Mouse (Mus musculus) monocyte, adult 5-6 weeks (primary cell): ENCODE data around the gene Mrtfa. TPM values are rescaled to one million over a fixed set of nuclear protein-coding genes. Genes with fewer than 3 reads are reported as not detected.

Experiments
- ATAC-seq: fragments of 153-309, 156-312 bp; replicated peaks from 2 replicates; pipeline ENCODE4 v1.8.0; 2017; ENCODE audit warnings: mild to moderate bottlenecking; ENCODE audit not compliant: low TSS enrichment, insufficient number of reproducible peaks, severe bottlenecking, poor library complexity, low FRiP score
- total RNA-seq: library from RNA; stranded (forward); fragments of 200-1000, 200-491, 200-594 nt; gene quantifications from 3 replicates; pipeline ENCODE4 v1.2.3, GENCODE M21; 2017

Mrtfa gene
- total RNA-seq, 1 experiment from 2014 or later = 45.6 TPM

GRCm38 (mm10) chr15:81050488-81050887 is 140.1 kb downstream of the Mrtfa start:
- ATAC-seq = no peak

- ATAC-seq = peak; percentile 68
Measured at GRCm38 (mm10) chr15:81049401-81050053, 141.0 kb downstream of the Mrtfa start.

DNA sequence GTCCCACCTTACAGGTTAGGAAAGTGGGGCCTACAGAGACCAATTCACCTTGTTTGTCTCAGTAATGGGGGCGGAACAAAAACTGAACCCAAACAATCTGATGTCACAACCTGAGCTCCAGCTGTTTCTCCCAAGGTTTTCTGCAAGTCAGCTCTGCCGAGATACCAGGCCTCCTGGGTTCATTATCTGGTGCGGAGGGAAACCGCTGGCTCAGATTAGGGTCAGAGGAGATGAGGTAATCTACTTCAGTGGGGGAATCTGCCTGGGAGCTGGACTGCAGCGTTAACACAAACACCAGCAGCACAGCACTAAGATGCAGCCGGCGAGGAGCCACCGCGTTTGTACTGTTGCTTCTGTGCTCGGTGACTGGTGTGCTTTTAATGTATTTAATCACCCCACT is 143.1 kb downstream of the Mrtfa start:
- no peak for ATAC-seq

DNA sequence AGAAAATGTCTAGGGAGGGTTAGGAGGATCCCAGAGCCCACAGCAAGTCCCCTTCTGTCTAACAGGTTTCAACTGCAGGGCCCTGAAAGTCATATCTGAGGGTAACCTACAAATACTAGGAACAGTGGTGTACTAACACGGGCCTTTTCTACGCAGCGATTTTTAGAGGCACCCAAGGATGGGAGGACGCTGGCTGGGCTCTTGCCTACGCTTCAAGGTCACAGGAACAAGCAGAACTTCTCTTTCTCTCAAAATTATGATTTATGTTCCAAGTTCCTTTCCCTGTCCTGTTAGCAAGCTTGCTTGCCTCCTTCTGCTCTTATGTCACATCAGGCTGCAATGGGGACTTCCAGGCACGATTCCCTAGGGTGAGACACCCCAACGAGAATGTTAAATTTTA is 144.5 kb downstream of the Mrtfa start:
- ATAC-seq = no peak

DNA sequence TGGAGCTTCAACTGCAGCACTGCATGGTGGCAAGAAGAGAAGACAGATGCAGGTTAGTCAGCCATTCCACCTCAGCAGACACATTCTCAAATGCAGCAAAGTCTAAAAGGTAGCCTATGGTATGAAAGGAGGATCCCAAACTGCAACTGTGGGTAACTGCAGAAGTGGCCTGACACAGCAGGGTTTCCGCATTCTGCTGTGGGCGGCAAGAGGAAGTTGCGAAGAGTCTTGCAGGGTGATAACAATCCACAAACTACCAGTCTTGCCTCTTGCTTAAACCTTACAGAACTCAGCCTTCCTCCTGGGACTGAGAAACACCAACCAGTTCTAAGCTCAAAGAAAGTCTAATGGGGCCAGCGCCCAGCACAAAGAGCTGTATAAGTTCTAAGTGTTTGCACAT is 145.2 kb downstream of the Mrtfa start:
- peak; percentile 81 for ATAC-seq

DNA sequence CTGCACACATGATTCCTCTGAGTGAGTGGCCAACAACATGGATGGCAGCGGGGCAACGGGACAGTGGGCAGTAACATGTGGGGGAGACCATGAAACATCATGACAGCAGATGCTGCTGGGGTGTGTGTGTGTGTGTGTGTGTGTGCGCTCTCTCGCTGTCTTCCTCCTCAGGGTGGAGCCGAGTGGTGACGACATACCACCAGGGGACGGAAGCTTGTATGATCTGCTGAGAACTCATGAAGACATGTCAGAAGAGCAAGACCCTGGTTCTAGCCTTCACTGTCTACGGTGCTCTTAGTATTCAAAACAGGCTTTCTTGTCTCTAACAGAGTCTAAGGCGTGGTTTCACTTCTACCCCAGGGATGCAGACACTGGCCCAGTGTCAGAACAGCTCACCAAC is 146.1 kb downstream of the Mrtfa start:
- ATAC-seq = peak; percentile 69

GRCm38 (mm10) chr15:81042276-81042931 is 148.2 kb downstream of the Mrtfa start:
- 0 out of 2 replicates have a peak, but pooled peaks have one; percentile 13 for ATAC-seq

DNA sequence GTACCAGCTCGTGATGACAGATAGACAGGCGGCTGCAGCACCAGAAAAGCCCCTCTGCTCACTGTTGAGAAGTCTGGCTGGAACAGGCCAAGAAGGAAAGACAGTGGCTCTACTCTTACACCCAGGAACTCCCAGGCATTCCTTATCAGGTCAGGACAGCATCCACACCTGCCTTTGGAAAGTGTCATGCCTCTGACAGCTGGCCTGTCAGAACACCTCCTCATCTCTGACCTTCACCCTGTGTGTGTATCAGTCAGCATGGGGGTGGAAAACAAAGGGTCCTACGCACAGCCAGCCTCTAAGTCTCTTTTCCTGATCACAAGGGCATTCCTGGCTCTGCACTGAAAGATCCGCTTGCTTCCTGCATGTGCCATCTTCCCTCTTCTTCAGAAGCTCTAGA is 148.8 kb downstream of the Mrtfa start:
- ATAC-seq = no peak

DNA sequence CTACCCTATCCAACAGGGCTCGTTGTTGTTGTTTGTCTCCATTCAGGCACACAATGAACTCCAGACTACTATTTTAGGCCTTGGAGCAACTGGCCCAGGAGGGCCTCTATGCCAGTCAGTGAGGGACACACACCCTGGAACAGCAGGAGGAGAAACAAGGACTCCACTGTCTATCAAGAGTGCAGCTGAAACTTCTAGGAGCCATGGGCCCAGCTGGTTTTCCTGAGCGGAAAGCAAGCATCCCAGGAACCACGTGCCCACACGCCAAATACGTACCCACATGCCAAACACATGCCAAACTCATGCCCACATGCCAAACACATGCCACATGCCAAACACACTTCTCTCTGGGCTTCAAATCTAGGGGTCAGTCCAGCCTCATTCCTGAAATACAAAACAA is 152.1 kb downstream of the Mrtfa start:
- no peak for ATAC-seq

DNA sequence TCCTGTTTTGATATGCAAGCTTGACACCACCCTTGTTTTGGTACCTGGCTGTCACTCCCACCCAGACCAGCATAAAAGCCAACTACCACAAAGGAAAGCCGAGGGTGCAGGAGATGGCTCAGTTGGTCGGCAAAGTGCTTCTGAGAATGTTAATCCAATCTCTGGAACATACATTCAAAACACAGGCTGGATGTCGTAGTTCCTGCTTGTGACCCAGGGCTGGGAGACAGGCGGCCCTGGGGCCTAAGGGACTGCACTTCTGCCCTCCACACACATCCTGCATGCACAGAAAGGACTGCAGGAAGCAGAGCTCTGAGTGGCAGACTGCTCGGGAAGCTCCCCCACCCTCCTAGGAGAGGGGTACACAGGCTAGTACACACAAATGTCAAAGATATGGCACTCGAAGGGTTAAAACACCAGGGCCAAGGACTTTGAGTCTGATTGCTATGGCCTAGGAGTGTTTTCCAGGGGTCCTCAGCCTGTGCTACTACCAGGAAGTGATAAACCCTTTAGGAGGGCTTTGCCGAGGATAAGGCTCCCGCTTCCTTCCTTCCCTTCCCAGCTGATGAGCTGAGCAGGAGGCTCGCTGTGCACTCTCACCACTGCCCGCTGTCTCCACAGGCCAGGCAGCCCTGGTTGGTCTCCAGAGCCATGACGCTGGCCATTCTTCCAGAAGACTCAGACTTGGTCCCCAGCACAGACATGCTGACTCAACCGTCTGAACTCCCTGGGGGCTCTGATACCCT is 155.0 kb downstream of the Mrtfa start:
- no peak for ATAC-seq

DNA sequence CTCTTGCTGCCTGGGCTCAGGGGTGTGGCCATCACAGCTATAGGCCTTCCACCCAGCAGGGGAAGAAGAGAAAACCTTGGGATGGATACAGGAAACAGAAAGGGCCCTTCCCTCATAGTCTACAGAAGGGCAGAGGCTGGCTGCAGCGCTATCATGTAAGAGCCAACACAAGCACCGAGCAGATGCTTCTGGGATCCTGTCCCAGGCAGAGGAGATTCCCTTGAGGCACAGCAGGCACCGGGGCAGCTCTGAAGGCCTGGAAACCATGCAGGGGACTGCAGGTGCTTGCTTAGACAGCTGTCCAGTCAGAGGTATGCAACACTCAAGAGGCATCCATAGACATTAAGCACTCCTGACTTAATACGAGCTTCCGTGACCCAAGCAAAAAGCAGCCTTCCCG is 156.4 kb downstream of the Mrtfa start:
- no peak for ATAC-seq

GRCm38 (mm10) chr15:81032941-81033629 is 157.5 kb downstream of the Mrtfa start:
- ATAC-seq = peak; percentile 32; the same call in 1 of the 2 replicates

DNA sequence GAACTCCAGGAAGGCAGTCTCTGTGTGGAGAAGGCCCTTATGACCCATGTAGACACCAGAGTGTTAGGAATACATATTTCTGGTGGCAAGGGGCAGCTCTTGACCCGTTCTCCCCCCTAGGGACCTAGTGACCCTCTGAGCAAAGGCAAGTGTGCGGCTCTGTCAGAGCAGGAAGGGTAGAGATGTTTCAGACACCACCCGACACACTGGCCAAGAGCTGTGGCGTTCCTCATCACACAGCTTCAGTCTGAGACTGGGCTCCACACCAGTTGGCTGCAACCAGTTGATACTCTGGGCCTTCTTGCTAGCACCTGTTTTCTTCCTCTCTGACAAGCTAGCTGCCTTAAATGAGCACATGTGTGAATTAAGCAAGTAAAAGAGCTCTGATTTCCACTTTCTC is 158.9 kb downstream of the Mrtfa start:
- no peak for ATAC-seq

DNA sequence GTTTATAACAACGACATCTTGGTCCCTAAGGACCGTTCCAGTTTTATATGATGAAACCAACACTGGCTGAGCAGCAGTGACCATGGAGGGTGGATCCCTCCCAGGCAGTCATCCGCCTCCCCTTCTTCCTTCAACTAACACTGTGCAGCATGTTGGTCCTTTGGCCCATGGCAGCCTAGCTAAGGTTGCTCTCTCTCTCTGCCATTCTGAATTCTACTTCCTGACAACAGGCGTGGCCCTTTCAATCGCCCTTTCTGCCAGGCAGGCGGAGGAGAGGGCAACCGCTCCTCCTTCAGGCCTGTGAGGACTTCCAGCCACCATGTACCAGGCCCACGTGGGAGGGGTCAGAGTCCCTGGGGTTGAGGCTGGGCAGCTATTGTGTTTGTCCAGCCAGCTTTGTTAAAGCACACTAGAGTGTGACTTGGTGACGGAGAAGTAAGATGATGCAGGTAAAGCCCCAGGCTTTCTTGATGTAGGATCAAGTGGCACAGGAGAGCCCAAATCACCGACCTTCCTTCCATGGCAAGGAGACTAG is 159.6 kb downstream of the Mrtfa start:
- ATAC-seq = no peak

GRCm38 (mm10) chr15:81027378-81028173 is 163.0 kb downstream of the Mrtfa start:
- peak; percentile 70 for ATAC-seq

GRCm38 (mm10) chr15:81026901-81027300 is 163.7 kb downstream of the Mrtfa start:
- no peak for ATAC-seq

DNA sequence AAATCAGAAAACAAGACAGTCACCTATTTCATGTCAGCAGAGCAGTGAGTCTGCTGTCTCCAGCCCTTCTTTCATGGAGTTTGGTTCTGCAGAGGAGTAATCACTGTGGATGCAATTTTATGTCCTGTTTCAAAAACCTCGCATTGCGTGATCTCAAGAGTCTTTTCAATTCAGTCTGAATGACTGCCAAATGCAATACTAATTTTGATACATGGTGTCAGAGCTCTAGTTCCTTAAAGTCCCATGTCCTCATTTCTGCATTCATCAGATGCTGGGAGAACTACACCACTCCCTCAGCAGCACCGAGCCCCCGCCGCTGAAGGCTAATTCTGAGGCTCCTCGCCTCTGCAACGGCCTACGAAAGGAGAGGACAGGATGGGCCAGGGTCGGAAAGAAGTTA is 166.7 kb downstream of the Mrtfa start:
- no peak for ATAC-seq

DNA sequence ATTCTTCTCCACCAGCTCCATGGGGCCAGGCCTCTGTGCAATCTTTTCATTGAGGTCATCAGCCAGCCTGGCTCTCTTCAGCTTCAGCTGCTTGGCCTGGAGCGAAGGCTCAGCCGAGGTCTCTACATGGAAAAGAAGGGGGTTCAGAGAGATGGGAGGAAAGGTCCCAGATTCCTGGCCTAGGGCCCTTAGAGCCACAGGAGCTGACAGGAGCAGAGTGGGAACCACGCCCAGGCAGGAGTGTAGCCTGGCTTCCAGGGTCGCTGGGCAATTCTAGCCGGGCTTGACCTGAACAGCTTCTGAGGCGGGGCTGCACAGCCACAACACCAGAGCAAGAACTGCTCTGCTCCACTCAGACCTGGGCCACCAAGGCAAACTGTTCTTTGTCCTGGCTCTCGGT is 168.1 kb downstream of the Mrtfa start:
- ATAC-seq = no peak
